20 mouse cellular contexts compared by ENCODE assay signal in genomic region chrX:162964383-162964782, GRCm38 (mm10). TPM values are rescaled to one million over a fixed set of nuclear protein-coding genes. Genes with fewer than 3 reads are reported as not detected.
DNase-seq lines count a peak whose midpoint lies in the region; ATAC-seq and TF ChIP-seq lines count a peak whose summit lies in the region.
"Had no signal": no experiment of that assay in that cellular context is flagged by ENCODE, and none has a peak within 500 bp of the region (broad histone marks: within the 10 kb centered on the region; RNA-seq: fewer than 3 reads in every experiment).

Gene S100g (minus strand): TSS chrX:162964599.

- H3K79me2 ChIP-seq in liver, adult 2 months (ENCODE audit: control insufficient read depth, insufficient read depth, low read length) = no peaks in the 10 kb centered on the region

- WGBS in liver, adult 2 months = 21% methylated on average over 3 of the region's 3 CpGs
- 40% methylated on average over 3 of the region's 3 CpGs for whole genome bisulfite sequencing in liver, embryonic 11.5 days
- WGBS in kidney, adult 2 months = 27% methylated on average over 3 of the region's 3 CpGs
- 50% methylated on average over 3 of the region's 3 CpGs for WGBS in liver, embryonic 15.5 days (ENCODE audit: insufficient replicate concordance)
- WGBS in stomach, postnatal 0 days = 42% methylated on average over 3 of the region's 3 CpGs
- WGBS in forebrain, embryonic 10.5 days = 35% methylated on average over 3 of the region's 3 CpGs
- WGBS in forebrain, postnatal 0 days = 41% methylated on average over 3 of the region's 3 CpGs

- no peak for TF ChIP-seq POLR2A in liver, adult 2 months (IDR thresholded peaks at IDR 0.05; ENCODE audit: extremely low read depth, insufficient read depth, low read length)
- no peak for TF ChIP-seq POLR2A in kidney, adult 2 months (IDR thresholded peaks at IDR 0.05; ENCODE audit: low read depth, low read length)

- TF ChIP-seq CTCF in liver, adult 2 months (IDR thresholded peaks at IDR 0.05; ENCODE audit: low read depth, low read length) = no peak
- TF ChIP-seq CTCF in kidney, adult 2 months (conservative IDR thresholded peaks at IDR 0.05; ENCODE audit: insufficient read depth, insufficient read length, low read depth, low read length) = no peak
- TF ChIP-seq CTCF in stomach, postnatal 0 days (IDR thresholded peaks at IDR 0.05; ENCODE audit: low read depth) = no peak
- no peak for TF ChIP-seq CTCF in forebrain, postnatal 0 days (IDR thresholded peaks at IDR 0.05; ENCODE audit: low read depth)

- DNase-seq in liver, adult 2 months (ENCODE audit: extremely low read depth, low read depth, low spot score) = peak; percentile 31
- DNase-seq in liver, embryonic 11.5 days (ENCODE audit: low spot score) = no peak
- DNase-seq in kidney, adult 2 months = peak; percentile 37
- DNase-seq in stomach, postnatal 0 days (ENCODE audit: low spot score) = no peak
- DNase-seq in forebrain, embryonic 10.5 days (ENCODE audit: extremely low spot score, low spot score) = no peak
- no peak for DNase-seq in forebrain, postnatal 0 days
- DNase-seq: adrenal gland, postnatal 10 days; heart, adult 18-20 months; heart, postnatal 14 days; thymus, postnatal 14 days had no signal

- H3K4me2 ChIP-seq in liver, embryonic 11.5 days = no peak within 1 kb of the TSS
- H3K4me2 ChIP-seq in liver, embryonic 15.5 days = no peak within 1 kb of the TSS
- no peak within 1 kb of the TSS for H3K4me2 ChIP-seq in stomach, postnatal 0 days (replicated peaks; ENCODE audit: low read depth)
- no peak within 1 kb of the TSS for H3K4me2 ChIP-seq in forebrain, postnatal 0 days (ENCODE audit: low read depth)
- H3K4me2 ChIP-seq: hindbrain, embryonic 15.5 days; neural tube, embryonic 13.5 days had no signal

- ATAC-seq in liver, embryonic 11.5 days (replicated peaks; ENCODE audit: low FRiP score) = no peak
- ATAC-seq in liver, embryonic 15.5 days (ENCODE audit: insufficient read depth) = peak; percentile 47
- no peak for ATAC-seq in stomach, postnatal 0 days (ENCODE audit: low FRiP score, low TSS enrichment)
- ATAC-seq in erythroblast, adult 5-6 weeks (replicated peaks; ENCODE audit: low FRiP score, poor library complexity, severe bottlenecking) = no peak
- ATAC-seq in forebrain, postnatal 0 days = no peak

- no peak within 1 kb of the TSS for H3K9ac ChIP-seq in liver, adult 2 months (ENCODE audit: low read depth, low read length)
- no peak within 1 kb of the TSS for H3K9ac ChIP-seq in liver, embryonic 11.5 days (ENCODE audit: low read depth, low read length)
- H3K9ac ChIP-seq in liver, embryonic 15.5 days = no peak within 1 kb of the TSS
- no peak within 1 kb of the TSS for H3K9ac ChIP-seq in stomach, postnatal 0 days (ENCODE audit: low read length)
- no peak within 1 kb of the TSS for H3K9ac ChIP-seq in forebrain, postnatal 0 days
- H3K9ac ChIP-seq: hindbrain, embryonic 15.5 days; liver, embryonic 14.5 days; neural tube, embryonic 13.5 days had no signal

- no peak within 1 kb of the TSS for H3K27ac ChIP-seq in liver, adult 2 months (replicated peaks; ENCODE audit: insufficient read depth, low read depth, low read length)
- H3K27ac ChIP-seq in liver, embryonic 11.5 days (ENCODE audit: low read depth, low read length) = no peak within 1 kb of the TSS
- peak within 1 kb of the TSS; percentile 68 for H3K27ac ChIP-seq in kidney, adult 2 months (ENCODE audit: insufficient read depth, low read depth, low read length)
- no peak within 1 kb of the TSS for H3K27ac ChIP-seq in liver, embryonic 15.5 days (replicated peaks)
- no peak within 1 kb of the TSS for H3K27ac ChIP-seq in stomach, postnatal 0 days (replicated peaks)
- H3K27ac ChIP-seq in forebrain, embryonic 10.5 days = no peak within 1 kb of the TSS
- H3K27ac ChIP-seq in forebrain, postnatal 0 days (ENCODE audit: low read depth, low read length) = no peak within 1 kb of the TSS
- H3K27ac ChIP-seq: hindbrain, embryonic 15.5 days; liver, embryonic 14.5 days; neural tube, embryonic 13.5 days had no signal

- TF ChIP-seq EP300 in stomach, postnatal 0 days (optimal IDR thresholded peaks at IDR 0.05) = no peak

- no peak within 1 kb of the TSS for H3K4me3 ChIP-seq in liver, adult 2 months (ENCODE audit: insufficient read depth, low read depth, low read length)
- no peak within 1 kb of the TSS for H3K4me3 ChIP-seq in liver, embryonic 11.5 days (ENCODE audit: low read depth, low read length)
- no peak within 1 kb of the TSS for H3K4me3 ChIP-seq in kidney, adult 2 months (ENCODE audit: insufficient read depth, low read depth, low read length)
- no peak within 1 kb of the TSS for H3K4me3 ChIP-seq in liver, embryonic 15.5 days (replicated peaks)
- H3K4me3 ChIP-seq in stomach, postnatal 0 days (ENCODE audit: low read depth, low read length) = no peak within 1 kb of the TSS
- no peak within 1 kb of the TSS for H3K4me3 ChIP-seq in forebrain, embryonic 10.5 days
- H3K4me3 ChIP-seq in forebrain, postnatal 0 days (ENCODE audit: low read depth, low read length) = no peak within 1 kb of the TSS
- H3K4me3 ChIP-seq: hindbrain, embryonic 15.5 days; neural tube, embryonic 13.5 days had no signal

- H3K9me3 ChIP-seq in liver, embryonic 11.5 days (ENCODE audit: control insufficient read depth, low read length) = no peaks in the 10 kb centered on the region
- H3K9me3 ChIP-seq in liver, embryonic 15.5 days (replicated peaks) = no peaks in the 10 kb centered on the region
- H3K9me3 ChIP-seq in stomach, postnatal 0 days (ENCODE audit: control insufficient read depth, low read length) = no peaks in the 10 kb centered on the region
- H3K9me3 ChIP-seq in forebrain, embryonic 10.5 days = no peaks in the 10 kb centered on the region
- H3K9me3 ChIP-seq in forebrain, postnatal 0 days (ENCODE audit: low read length) = no peaks in the 10 kb centered on the region
- H3K9me3 ChIP-seq: hindbrain, embryonic 15.5 days; neural tube, embryonic 13.5 days had no signal

- peaks cover 1% of the 10 kb centered on the region for H3K4me1 ChIP-seq in liver, adult 2 months (ENCODE audit: control insufficient read depth, insufficient read depth, low read length)
- H3K4me1 ChIP-seq in liver, embryonic 11.5 days (replicated peaks; ENCODE audit: control insufficient read depth, insufficient read depth, low read length) = no peaks in the 10 kb centered on the region
- H3K4me1 ChIP-seq in kidney, adult 2 months (ENCODE audit: control insufficient read depth, insufficient read depth, low read length) = peaks cover 4% of the 10 kb centered on the region; the same call in 1 of the 2 replicates
- no peaks in the 10 kb centered on the region for H3K4me1 ChIP-seq in liver, embryonic 15.5 days (replicated peaks)
- H3K4me1 ChIP-seq in stomach, postnatal 0 days (replicated peaks; ENCODE audit: control insufficient read depth, insufficient read depth) = no peaks in the 10 kb centered on the region
- H3K4me1 ChIP-seq in forebrain, embryonic 10.5 days = 0 out of 2 replicates have a peak, but pooled peaks cover 2% of the 10 kb centered on the region
- no peaks in the 10 kb centered on the region for H3K4me1 ChIP-seq in forebrain, postnatal 0 days (ENCODE audit: insufficient read depth)
- H3K4me1 ChIP-seq: hindbrain, embryonic 15.5 days; neural tube, embryonic 13.5 days had no signal

- H3K36me3 ChIP-seq in liver, adult 2 months (ENCODE audit: control insufficient read depth, insufficient read depth, low read length) = no peaks in the 10 kb centered on the region
- H3K36me3 ChIP-seq in liver, embryonic 11.5 days (ENCODE audit: control insufficient read depth, insufficient read depth, low read length) = no peaks in the 10 kb centered on the region
- H3K36me3 ChIP-seq in kidney, adult 2 months (ENCODE audit: control insufficient read depth, insufficient read depth, low read length) = no peaks in the 10 kb centered on the region
- no peaks in the 10 kb centered on the region for H3K36me3 ChIP-seq in liver, embryonic 15.5 days (replicated peaks)
- no peaks in the 10 kb centered on the region for H3K36me3 ChIP-seq in stomach, postnatal 0 days (ENCODE audit: control insufficient read depth, insufficient read depth, low read length)
- H3K36me3 ChIP-seq in forebrain, embryonic 10.5 days (replicated peaks) = no peaks in the 10 kb centered on the region
- H3K36me3 ChIP-seq in forebrain, postnatal 0 days (ENCODE audit: insufficient read depth) = no peaks in the 10 kb centered on the region
- H3K36me3 ChIP-seq: hindbrain, embryonic 15.5 days; neural tube, embryonic 13.5 days had no signal

- no peaks in the 10 kb centered on the region for H3K27me3 ChIP-seq in liver, adult 2 months (ENCODE audit: control insufficient read depth, insufficient read depth, low read length)
- 0 out of 2 replicates have a peak, but pooled peaks cover 3% of the 10 kb centered on the region for H3K27me3 ChIP-seq in liver, embryonic 11.5 days (replicated peaks; ENCODE audit: control insufficient read depth, insufficient read depth, low read length)
- H3K27me3 ChIP-seq in kidney, adult 2 months (replicated peaks; ENCODE audit: control insufficient read depth, insufficient read depth, low read length) = no peaks in the 10 kb centered on the region
- H3K27me3 ChIP-seq in liver, embryonic 15.5 days = no peaks in the 10 kb centered on the region
- H3K27me3 ChIP-seq in stomach, postnatal 0 days (ENCODE audit: control insufficient read depth, insufficient read depth, low read length) = no peaks in the 10 kb centered on the region
- peaks cover 81% of the 10 kb centered on the region for H3K27me3 ChIP-seq in forebrain, embryonic 10.5 days (ENCODE audit: poor library complexity, severe bottlenecking)
- H3K27me3 ChIP-seq in forebrain, postnatal 0 days (ENCODE audit: insufficient read depth, low read length) = no peaks in the 10 kb centered on the region

RNA-seq across cellular contexts. Expression of gene S100g, which starts in this region (rescaled TPM):
- total RNA-seq in liver, adult 2 months (2014; rRNA removed) = 0.94 and 1.0 TPM in 2 replicates
- not detected in 2 replicates for polyA plus RNA-seq in liver, adult 2 months (2012; rRNA removed)
- polyA plus RNA-seq in liver, embryonic 11.5 days (2014; fragmentation: Nextera tagmentation; extraction: Ambion mirVana) = 1.6 and 2.0 TPM in 2 replicates
- polyA plus RNA-seq in kidney, adult 2 months (2012; rRNA removed) = 399 and 544 TPM in 2 replicates
- 5.6 and 7.5 TPM in 2 replicates for polyA plus RNA-seq in liver, embryonic 15.5 days (2015; fragmentation: Nextera tagmentation; extraction: Ambion mirVana)
- 235 and 318 TPM in 2 replicates for polyA plus RNA-seq in stomach, postnatal 0 days (2015; fragmentation: Nextera tagmentation; extraction: Ambion mirVana)
- total RNA-seq in erythroblast, adult 5-6 weeks (2015; ENCODE audit: low replicate concordance) = not detected in 2 replicates
- not detected in 2 replicates for total RNA-seq in erythroblast, adult 5-6 weeks (2017; ENCODE audit: low replicate concordance)
- polyA plus RNA-seq in forebrain, embryonic 10.5 days (2016; fragmentation: Nextera tagmentation; extraction: Ambion mirVana) = not detected in 2 replicates
- total RNA-seq in forebrain, postnatal 0 days (2014; rRNA removed) = not detected in 2 replicates
- not detected in 2 replicates for polyA plus RNA-seq in forebrain, postnatal 0 days (2015; fragmentation: Nextera tagmentation; extraction: Ambion mirVana)
- total RNA-seq: heart, adult 18-20 months; heart, postnatal 14 days; layer of hippocampus, adult 8-10 months; left cerebral cortex, postnatal 14 days; megakaryocyte-erythroid progenitor cell, adult 5-6 weeks had no signal
- polyA plus RNA-seq: embryonic facial prominence, embryonic 11.5 days; forebrain, embryonic 11.5 days had no signal

Comparison
In these comparisons a context has a peak if more than half of its experiments do, and no peak if none do; other contexts are left out.
1. RNA of gene S100g (polyA plus RNA-seq): 399 to 544 TPM in kidney, adult 2 months and 235 to 318 TPM in stomach, postnatal 0 days; 5.6 to 7.5 TPM in liver, embryonic 15.5 days, 1.6 to 2.0 TPM in liver, embryonic 11.5 days, not detected in liver, adult 2 months, not detected in forebrain, embryonic 10.5 days and not detected in forebrain, postnatal 0 days; every median in the first group is over 10 times any median in the second.
2. DNase-seq: peak in liver, adult 2 months (single experiment) and kidney, adult 2 months (single experiment); none in liver, embryonic 11.5 days (single experiment), stomach, postnatal 0 days (single experiment), forebrain, embryonic 10.5 days (single experiment) and forebrain, postnatal 0 days (single experiment).